Mouse (Mus musculus) heart, adult 8-10 months (tissue): ENCODE results near the gene Ube2h. TPM values are rescaled to one million over a fixed set of nuclear protein-coding genes. Genes with fewer than 3 reads are reported as not detected.

Source experiments
- DNase-seq: peaks from one replicate; pipeline ENCODE4 v3.0.0; 2022; ENCODE audit warnings: low spot score
- total RNA-seq, 4 experiments: library from RNA; stranded (reverse); gene quantifications; 2 replicates each; pipeline ENCODE4 v1.2.4; 2022

Gene Ube2h
- 10 to 100 TPM; 59.8 to 73.0 (median 62.5) TPM for total RNA-seq

GRCm38 (mm10) chr6:30304399-30304917, at the start of gene Ube2h:
Gene Ube2h, minus strand, starts transcription at chr6:30304539.
- peak; percentile 100 for DNase-seq

GRCm38 (mm10) chr6:30353661-30354060, 49.3 kb upstream of the Ube2h start:
- DNase-seq: no peak

- no peak for DNase-seq
Measured at GRCm38 (mm10) chr6:30352762-30353161, 48.4 kb upstream of the Ube2h start.

- no peak for DNase-seq
Measured at GRCm38 (mm10) chr6:30351290-30351689, 47.0 kb upstream of the Ube2h start.

- DNase-seq: no peak
Measured at GRCm38 (mm10) chr6:30347288-30347801, 43.0 kb upstream of the Ube2h start.

- DNase-seq: peak; percentile 57
Measured at GRCm38 (mm10) chr6:30346737-30347136, 42.4 kb upstream of the Ube2h start.

GRCm38 (mm10) chr6:30344032-30344431, 39.7 kb upstream of the Ube2h start:
- DNase-seq: peak; percentile 77

- no peak for DNase-seq
Measured at GRCm38 (mm10) chr6:30340231-30340873, 36.0 kb upstream of the Ube2h start.

GRCm38 (mm10) chr6:30336912-30337311, 32.6 kb upstream of the Ube2h start:
- peak; percentile 85 for DNase-seq

GRCm38 (mm10) chr6:30332262-30332661, 27.9 kb upstream of the Ube2h start:
- no peak for DNase-seq

GRCm38 (mm10) chr6:30330706-30331105, 26.4 kb upstream of the Ube2h start:
- no peak for DNase-seq

- DNase-seq: no peak
Measured at GRCm38 (mm10) chr6:30325932-30326501, 21.7 kb upstream of the Ube2h start.

GRCm38 (mm10) chr6:30321002-30321401, 16.7 kb upstream of the Ube2h start:
- no peak for DNase-seq

GRCm38 (mm10) chr6:30319216-30319615, 14.9 kb upstream of the Ube2h start:
- DNase-seq: no peak

GRCm38 (mm10) chr6:30312006-30312405, 7.7 kb upstream of the Ube2h start:
- DNase-seq: no peak

GRCm38 (mm10) chr6:30308751-30309150, 4.4 kb upstream of the Ube2h start:
- DNase-seq: no peak

GRCm38 (mm10) chr6:30307691-30308090, 3.4 kb upstream of the Ube2h start:
- DNase-seq: peak; percentile 30

- DNase-seq: peak; percentile 26
Measured at GRCm38 (mm10) chr6:30303771-30304398, 454 bp downstream of the Ube2h start.

- peak; percentile 48 for DNase-seq
Measured at GRCm38 (mm10) chr6:30302781-30303631, 1.3 kb downstream of the Ube2h start.

- DNase-seq: no peak
Measured at GRCm38 (mm10) chr6:30302156-30302555, 2.2 kb downstream of the Ube2h start.

GRCm38 (mm10) chr6:30300901-30301300, 3.4 kb downstream of the Ube2h start:
- peak; percentile 39 for DNase-seq

GRCm38 (mm10) chr6:30300372-30300771, 4.0 kb downstream of the Ube2h start:
- peak; percentile 94 for DNase-seq
